Mouse (Mus musculus): Measurements from ENCODE around the gene Megf8.
"Not testable (repeated sequence)": the region's sequence is repeated elsewhere in the genome, so short reads cannot be mapped to it uniquely, and the experiment has no call there.

Gene Megf8

GRCm38 (mm10) chr7:25296945-25297453 is 20.0 kb upstream of the Megf8 start:
- in situ Hi-C loops (cut with MseI, MboI) = no loop called here

- in situ Hi-C loops (cut with MseI, MboI) = no loop called here
Measured at GRCm38 (mm10) chr7:25297454-25298325, 19.3 kb upstream of the Megf8 start, which contains the start of gene Pafah1b3. TSS of gene Pafah1b3 (minus strand) at chr7:25297986.

GRCm38 (mm10) chr7:25301063-25301462 is 15.9 kb upstream of the Megf8 start, which contains the start of gene Prr19:
TSS of gene Prr19 (plus strand) at chr7:25301411.
- in situ Hi-C loops (cut with MseI, MboI) = no loop called here

GRCm38 (mm10) chr7:25303003-25303684 is 13.8 kb upstream of the Megf8 start:
- in situ Hi-C loops (cut with MseI, MboI) = no loop called here

GRCm38 (mm10) chr7:25303685-25304006 is 13.3 kb upstream of the Megf8 start:
- in situ Hi-C loops (cut with MseI, MboI) = no loop called here

- in situ Hi-C loops (cut with MseI, MboI) = no loop called here
Measured at GRCm38 (mm10) chr7:25305481-25305880, 11.5 kb upstream of the Megf8 start.

- in situ Hi-C loops (cut with MseI, MboI) = no loop called here
Measured at GRCm38 (mm10) chr7:25305956-25306613, 10.9 kb upstream of the Megf8 start, which contains the start of gene Tmem145. TSS of gene Tmem145 (plus strand) at chr7:25306106.

GRCm38 (mm10) chr7:25306614-25306996 is 10.4 kb upstream of the Megf8 start:
- in situ Hi-C loops (cut with MseI, MboI) = no loop called here

GRCm38 (mm10) chr7:25308702-25309318 is 8.2 kb upstream of the Megf8 start:
- in situ Hi-C loops (cut with MseI, MboI) = no loop called here

GRCm38 (mm10) chr7:25309425-25309824 is 7.5 kb upstream of the Megf8 start:
- in situ Hi-C loops (cut with MseI, MboI) = no loop called here

GRCm38 (mm10) chr7:25311193-25311592 is 5.8 kb upstream of the Megf8 start:
- in situ Hi-C loops (cut with MseI, MboI) = no loop called here

- in situ Hi-C loops (cut with MseI, MboI) = no loop called here
Measured at GRCm38 (mm10) chr7:25313325-25313724, 3.6 kb upstream of the Megf8 start.

GRCm38 (mm10) chr7:25314606-25315305 is 2.2 kb upstream of the Megf8 start:
- in situ Hi-C loops (cut with MseI, MboI) = no loop called here

GRCm38 (mm10) chr7:25315306-25316041 is 1.5 kb upstream of the Megf8 start:
- in situ Hi-C loops (cut with MseI, MboI) = no loop called here

GRCm38 (mm10) chr7:25317446-25317999 is 559 bp downstream of the Megf8 start:
- in situ Hi-C loops (cut with MseI, MboI) = no loop called here

- in situ Hi-C loops (cut with MseI, MboI) = no loop called here
Measured at GRCm38 (mm10) chr7:25322058-25322484, 5.1 kb downstream of the Megf8 start.

GRCm38 (mm10) chr7:25323219-25323618 is 6.3 kb downstream of the Megf8 start:
- in situ Hi-C loops (cut with MseI, MboI) = no loop called here

- in situ Hi-C loops (cut with MseI, MboI) = not testable (repeated sequence)
Measured at GRCm38 (mm10) chr7:25325431-25325830, 8.5 kb downstream of the Megf8 start.

- in situ Hi-C loops (cut with MseI, MboI) = no loop called here
Measured at GRCm38 (mm10) chr7:25326233-25326632, 9.3 kb downstream of the Megf8 start.

Measured in mouse trophoblast stem cell (cell line).